Mouse (Mus musculus): ENCODE results near the gene Klk14. TPM values are rescaled to one million over a fixed set of nuclear protein-coding genes. Genes with fewer than 3 reads are reported as not detected.

Gene Klk14
- not detected in 2 replicates for polyA plus RNA-seq (2015; fragmentation: Nextera tagmentation; extraction: Ambion mirVana)

DNA sequence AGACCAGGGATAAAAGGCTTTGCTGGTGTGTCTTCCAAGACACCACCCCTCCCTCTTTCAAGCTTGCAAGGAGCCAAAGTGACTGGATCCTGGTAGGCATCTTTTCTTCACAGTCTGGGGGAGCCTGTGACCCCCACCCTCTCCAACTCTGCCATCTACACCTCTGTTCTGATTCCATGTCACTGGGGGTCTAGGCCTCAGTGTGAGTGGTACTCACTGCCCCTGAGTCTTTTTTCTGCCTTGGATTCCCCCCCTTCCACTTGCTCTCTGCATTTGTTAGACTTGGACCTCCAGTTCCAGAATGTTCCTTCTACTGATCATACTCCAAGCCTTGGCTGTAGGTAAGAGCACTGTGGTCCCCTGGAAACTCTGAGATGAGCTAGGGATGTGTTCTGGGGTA is at the start of gene Klk14:
TSS of gene Klk14 (plus strand) at position 301 of the 400 bp plus-strand sequence.

GRCm38 (mm10) chr7:43660002-43660401 is 30.2 kb upstream of the Klk14 start, which contains the start of gene Siglece:
TSS of gene Siglece (minus strand) at chr7:43660161.

GRCm38 (mm10) chr7:43671809-43672580 is 18.2 kb upstream of the Klk14 start, which contains the start of gene Ctu1:
TSS of gene Ctu1 (plus strand) at chr7:43672016.

DNA sequence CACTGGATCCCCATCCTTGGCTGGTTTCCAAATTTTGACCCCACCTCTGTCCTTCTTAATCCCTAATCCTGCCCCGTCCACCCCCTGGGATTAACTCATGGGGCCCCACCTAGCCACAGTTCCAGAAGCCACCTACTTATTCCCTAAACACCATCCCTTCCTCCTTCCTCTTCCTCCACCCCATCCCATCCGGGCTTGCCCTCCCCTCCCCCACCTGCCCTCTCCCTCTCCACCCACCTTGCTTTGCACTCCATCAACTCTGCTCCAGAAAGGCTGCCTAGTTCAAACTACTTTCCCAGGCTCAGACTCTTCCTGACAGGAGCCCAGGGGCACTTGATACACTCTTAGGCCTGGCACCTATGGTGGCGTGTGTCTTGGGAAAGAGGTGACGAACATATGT is 22.0 kb downstream of the Klk14 start, which contains the start of gene Klk13:
TSS of gene Klk13 (plus strand) at position 301 of the 400 bp plus-strand sequence.

Other genes with a start within 250 kb of the Klk14 start
- not detected in 2 replicates for gene Cldnd2, start 249.6 kb upstream of the Klk14 start, polyA plus RNA-seq (2015; fragmentation: Nextera tagmentation; extraction: Ambion mirVana)
- gene Etfb, start 246.3 kb upstream of the Klk14 start, polyA plus RNA-seq (2015; fragmentation: Nextera tagmentation; extraction: Ambion mirVana) = 379 and 383 TPM in 2 replicates
- 0.18 and 0.69 TPM in 2 replicates for gene Gm45233, start 246.3 kb upstream of the Klk14 start, polyA plus RNA-seq (2015; fragmentation: Nextera tagmentation; extraction: Ambion mirVana)
- gene Vsig10l, start 227.3 kb upstream of the Klk14 start, polyA plus RNA-seq (2015; fragmentation: Nextera tagmentation; extraction: Ambion mirVana) = 5.1 and 6.0 TPM in 2 replicates
- 0.26 and 0.65 TPM in 2 replicates for gene Iglon5, start 200.3 kb upstream of the Klk14 start, polyA plus RNA-seq (2015; fragmentation: Nextera tagmentation; extraction: Ambion mirVana)
- gene 4931406B18Rik, start 184.5 kb upstream of the Klk14 start, polyA plus RNA-seq (2015; fragmentation: Nextera tagmentation; extraction: Ambion mirVana) = not detected in 2 replicates
- gene Cd33, start 146.0 kb upstream of the Klk14 start, polyA plus RNA-seq (2015; fragmentation: Nextera tagmentation; extraction: Ambion mirVana) = 1.3 and 2.0 TPM in 2 replicates
- gene Zfp658, start 128.2 kb upstream of the Klk14 start, polyA plus RNA-seq (2015; fragmentation: Nextera tagmentation; extraction: Ambion mirVana) = 1.6 and 2.8 TPM in 2 replicates
- gene Zfp719, start 110.8 kb upstream of the Klk14 start, polyA plus RNA-seq (2015; fragmentation: Nextera tagmentation; extraction: Ambion mirVana) = 7.7 and 9.8 TPM in 2 replicates
- not detected in 2 replicates for gene Zfp819, start 83.2 kb upstream of the Klk14 start, polyA plus RNA-seq (2015; fragmentation: Nextera tagmentation; extraction: Ambion mirVana)
- gene Ceacam18, start 55.7 kb upstream of the Klk14 start, polyA plus RNA-seq (2015; fragmentation: Nextera tagmentation; extraction: Ambion mirVana) = 0.28 TPM in 1 of 2 replicates, not detected in the other
- gene Siglece, start 30.3 kb upstream of the Klk14 start, polyA plus RNA-seq (2015; fragmentation: Nextera tagmentation; extraction: Ambion mirVana) = 1.3 and 1.4 TPM in 2 replicates
- 6.4 and 8.3 TPM in 2 replicates for gene Ctu1, start 18.4 kb upstream of the Klk14 start, polyA plus RNA-seq (2015; fragmentation: Nextera tagmentation; extraction: Ambion mirVana)
- 0.23 TPM in 1 of 2 replicates, not detected in the other for gene Klk13, start 22.1 kb downstream of the Klk14 start, polyA plus RNA-seq (2015; fragmentation: Nextera tagmentation; extraction: Ambion mirVana)
- gene Klk12, start 78.5 kb downstream of the Klk14 start, polyA plus RNA-seq (2015; fragmentation: Nextera tagmentation; extraction: Ambion mirVana) = not detected in 2 replicates
- 0.14 and 0.38 TPM in 2 replicates for gene Klk11, start 84.2 kb downstream of the Klk14 start, polyA plus RNA-seq (2015; fragmentation: Nextera tagmentation; extraction: Ambion mirVana)
- gene Klk10, start 90.6 kb downstream of the Klk14 start, polyA plus RNA-seq (2015; fragmentation: Nextera tagmentation; extraction: Ambion mirVana) = 2.2 and 3.9 TPM in 2 replicates
- gene Klk9, start 101.5 kb downstream of the Klk14 start, polyA plus RNA-seq (2015; fragmentation: Nextera tagmentation; extraction: Ambion mirVana) = 0.19 TPM in 1 of 2 replicates, not detected in the other
- gene Klk8, start 107.2 kb downstream of the Klk14 start, polyA plus RNA-seq (2015; fragmentation: Nextera tagmentation; extraction: Ambion mirVana) = 7.3 and 16.9 TPM in 2 replicates
- gene Klk7, start 120.9 kb downstream of the Klk14 start, polyA plus RNA-seq (2015; fragmentation: Nextera tagmentation; extraction: Ambion mirVana) = 0.17 TPM in 1 of 2 replicates, not detected in the other
- not detected in 2 replicates for gene Klk6, start 134.1 kb downstream of the Klk14 start, polyA plus RNA-seq (2015; fragmentation: Nextera tagmentation; extraction: Ambion mirVana)
- not detected in 2 replicates for gene Klk5, start 151.6 kb downstream of the Klk14 start, polyA plus RNA-seq (2015; fragmentation: Nextera tagmentation; extraction: Ambion mirVana)
- not detected in 2 replicates for gene Klk4, start 190.7 kb downstream of the Klk14 start, polyA plus RNA-seq (2015; fragmentation: Nextera tagmentation; extraction: Ambion mirVana)
- not detected in 2 replicates for gene Klk15, start 243.3 kb downstream of the Klk14 start, polyA plus RNA-seq (2015; fragmentation: Nextera tagmentation; extraction: Ambion mirVana)